Mouse (Mus musculus): ENCODE measurements around the gene Tcp11l2. TPM values are rescaled to one million over a fixed set of nuclear protein-coding genes. Genes with fewer than 3 reads are reported as not detected.

Gene Tcp11l2
- polyA plus RNA-seq (2012; rRNA removed) = 19.9 and 23.9 TPM in 2 replicates

GRCm38 (mm10) chr10:84576395-84577070, at the start of gene Tcp11l2:
Gene Tcp11l2 (plus strand): TSS chr10:84576626.

GRCm38 (mm10) chr10:84533912-84534671, 42.3 kb upstream of the Tcp11l2 start, which contains the start of gene Ckap4:
Gene Ckap4 (minus strand): TSS chr10:84534062.

GRCm38 (mm10) chr10:84621826-84622790, 45.7 kb downstream of the Tcp11l2 start, which contains the start of gene Polr3b:
Gene Polr3b (plus strand): TSS chr10:84622292.

Other genes with a start within 250 kb of the Tcp11l2 start
- 35.1 and 38.2 TPM in 2 replicates for gene Nuak1, start 136.0 kb upstream of the Tcp11l2 start, polyA plus RNA-seq (2012; rRNA removed)
- 38.8 and 39.8 TPM in 2 replicates for gene Ckap4, start 42.6 kb upstream of the Tcp11l2 start, polyA plus RNA-seq (2012; rRNA removed)
- 9.5 and 10.3 TPM in 2 replicates for gene Polr3b, start 45.7 kb downstream of the Tcp11l2 start, polyA plus RNA-seq (2012; rRNA removed)
- 10.0 and 12.0 TPM in 2 replicates for gene Rfx4, start 179.4 kb downstream of the Tcp11l2 start, polyA plus RNA-seq (2012; rRNA removed)